Mouse (Mus musculus) splenic B cell, adult 2 months (primary cell): Measurements from ENCODE around the gene Rerg.

Experiments
- DNase-seq: peaks from one replicate; pipeline ENCODE4 v3.0.0-alpha.2; 2011; ENCODE audit warnings: low read depth, low spot score
- H3K27me3 ChIP-seq: 2 replicates; pipeline ENCODE4 v1.6.1; 2012; ENCODE audit warnings: mild to moderate bottlenecking, low read length, moderate library complexity, mixed read lengths; ENCODE audit not compliant: control insufficient read depth, poor library complexity, insufficient read depth, severe bottlenecking
- H3K36me3 ChIP-seq: 2 replicates; pipeline ENCODE4 v1.6.1; 2012; ENCODE audit warnings: mild to moderate bottlenecking, low read length, moderate library complexity, mixed read lengths; ENCODE audit not compliant: control insufficient read depth, poor library complexity, insufficient read depth, severe bottlenecking

Rerg gene

DNA sequence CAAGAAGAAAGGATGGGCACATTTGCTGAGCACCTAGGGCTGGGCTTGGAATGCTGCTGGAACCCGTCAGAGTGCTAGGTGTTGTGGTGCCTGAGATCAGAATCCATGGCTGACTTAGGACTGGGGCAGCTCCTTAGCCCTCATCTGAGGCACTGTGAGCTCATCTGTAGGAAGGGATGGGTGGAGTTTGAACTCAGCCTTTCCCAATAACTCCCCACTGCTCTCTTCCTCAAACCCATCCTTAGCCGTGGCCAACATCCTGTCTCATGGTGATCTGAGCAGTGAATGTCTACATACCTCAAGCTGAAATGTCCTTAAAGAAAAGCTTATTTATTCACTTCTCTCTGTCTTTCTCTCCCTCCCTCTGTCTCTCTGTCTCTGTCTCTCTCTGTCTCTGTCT is 19.3 kb downstream of the Rerg start:
- H3K36me3 ChIP-seq, result no peaks in the 10 kb centered on the region
- no peaks in the 10 kb centered on the region for H3K27me3 ChIP-seq
- no peak for DNase-seq

DNA sequence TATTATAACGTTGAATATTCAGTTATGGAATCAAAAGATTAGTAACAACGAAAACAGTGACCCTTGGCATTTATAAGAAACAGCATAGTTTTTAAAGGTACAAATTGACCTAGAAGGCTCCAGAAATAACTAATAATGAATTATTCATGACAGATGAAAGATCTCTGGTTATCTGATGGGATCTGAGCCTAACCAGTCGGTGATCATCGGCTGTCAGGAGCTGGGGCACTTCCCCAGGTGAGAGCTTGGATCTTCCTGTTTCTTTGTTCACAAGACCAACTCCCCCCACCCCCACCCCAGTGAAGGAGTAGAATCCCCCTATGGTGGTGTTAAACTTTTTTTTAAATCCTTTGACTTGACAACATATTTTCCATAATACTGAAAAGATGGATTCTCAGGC is 20.5 kb downstream of the Rerg start:
- no peak for DNase-seq
- Histone ChIP-seq H3K36me3 (no peaks in the 10 kb centered on the region), H3K27me3 (no peaks in the 10 kb centered on the region)

DNA sequence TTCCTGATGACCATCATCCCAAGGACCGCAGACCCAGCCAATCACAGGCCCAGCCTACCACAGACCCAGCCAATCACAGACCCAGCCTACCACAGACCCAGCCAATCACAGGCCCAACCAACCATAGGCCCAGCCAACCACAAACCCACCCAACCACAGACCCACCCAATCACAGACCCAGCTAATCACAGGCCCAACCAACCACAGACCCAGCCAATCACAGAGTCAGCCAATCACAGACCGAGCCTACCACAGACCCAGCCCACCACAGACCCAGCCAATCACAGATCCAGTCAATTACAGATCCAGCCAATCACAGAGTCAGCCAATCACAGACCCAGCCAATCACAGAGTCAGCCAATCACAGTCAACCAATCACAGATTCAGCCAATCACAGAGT is 23.4 kb downstream of the Rerg start:
- H3K27me3 ChIP-seq, result no peaks in the 10 kb centered on the region
- no peaks in the 10 kb centered on the region for H3K36me3 ChIP-seq
- DNase-seq, result no peak

- no peak for DNase-seq
- H3K27me3 ChIP-seq, result no peaks in the 10 kb centered on the region
- no peaks in the 10 kb centered on the region for H3K36me3 ChIP-seq
Observed at GRCm38 (mm10) chr6:137145611-137146010, 24.7 kb downstream of the Rerg start.

DNA sequence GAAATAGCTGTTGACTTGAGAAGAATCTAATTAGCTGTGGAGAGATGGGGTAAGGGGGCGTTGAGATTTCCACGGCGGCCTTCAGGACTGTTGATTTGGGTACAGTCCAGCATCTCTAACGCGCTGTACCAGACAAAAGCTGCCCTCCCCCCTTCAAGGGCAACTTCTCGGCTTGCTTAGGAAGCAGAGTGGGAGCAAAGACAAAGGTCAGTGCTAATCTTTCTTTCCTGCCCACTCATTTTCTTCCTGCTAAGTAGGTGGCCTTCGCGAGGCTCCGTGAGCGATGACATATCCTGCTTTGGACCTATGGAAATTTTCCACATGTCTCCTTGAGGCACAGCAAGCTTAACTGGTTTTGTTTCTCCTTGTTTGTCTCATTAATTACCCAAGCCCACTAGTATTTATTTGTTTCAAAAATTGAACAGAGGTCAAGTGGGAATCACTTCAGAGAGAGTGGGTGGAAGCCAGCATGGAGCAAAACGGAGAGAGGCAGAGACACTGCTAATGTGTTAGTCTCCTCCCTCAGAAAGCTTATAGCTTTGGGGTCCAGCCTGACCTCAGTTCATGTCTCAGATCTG is 25.2 kb downstream of the Rerg start:
- Histone ChIP-seq H3K27me3 (no peaks in the 10 kb centered on the region), H3K36me3 (no peaks in the 10 kb centered on the region)
- DNase-seq, result no peak

- no peaks in the 10 kb centered on the region for H3K36me3 ChIP-seq
- DNase-seq, result no peak
- no peaks in the 10 kb centered on the region for H3K27me3 ChIP-seq
Observed at GRCm38 (mm10) chr6:137144526-137144840, 25.8 kb downstream of the Rerg start.

DNA sequence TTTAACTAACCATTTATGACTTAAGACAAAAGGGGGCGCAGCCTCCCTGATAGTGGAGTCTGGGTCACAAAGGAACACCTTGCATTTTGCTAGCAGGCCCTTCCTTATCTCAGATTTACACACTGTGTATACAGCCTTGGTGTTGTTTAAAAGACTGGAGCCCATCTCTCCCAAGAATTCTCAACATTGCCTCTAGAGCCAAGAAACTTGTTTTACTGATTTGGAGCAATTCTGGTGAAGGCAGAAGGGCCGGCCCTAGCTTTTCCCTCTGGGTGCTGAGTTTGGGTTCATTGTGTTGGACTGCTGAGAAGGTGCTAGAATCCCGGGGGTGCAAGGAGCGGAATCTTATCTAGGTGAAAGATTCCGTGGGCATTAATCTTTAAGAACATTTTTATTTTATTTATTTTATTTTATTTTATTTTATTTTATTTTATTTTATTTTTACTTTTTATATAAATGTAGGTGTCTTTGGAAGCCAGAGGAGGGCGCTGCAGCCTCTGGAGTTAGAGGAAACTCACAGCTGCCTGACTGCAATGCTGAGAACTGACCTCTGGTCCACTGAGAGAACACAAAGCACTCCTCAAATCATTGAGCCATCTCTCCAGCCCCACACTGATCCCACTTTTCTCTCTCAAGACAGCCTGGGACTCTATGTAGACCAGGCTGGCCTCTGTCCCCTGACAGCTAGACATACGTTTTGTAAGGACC is 26.3 kb downstream of the Rerg start:
- Histone ChIP-seq H3K27me3 (no peaks in the 10 kb centered on the region), H3K36me3 (no peaks in the 10 kb centered on the region)
- DNase-seq, result no peak

DNA sequence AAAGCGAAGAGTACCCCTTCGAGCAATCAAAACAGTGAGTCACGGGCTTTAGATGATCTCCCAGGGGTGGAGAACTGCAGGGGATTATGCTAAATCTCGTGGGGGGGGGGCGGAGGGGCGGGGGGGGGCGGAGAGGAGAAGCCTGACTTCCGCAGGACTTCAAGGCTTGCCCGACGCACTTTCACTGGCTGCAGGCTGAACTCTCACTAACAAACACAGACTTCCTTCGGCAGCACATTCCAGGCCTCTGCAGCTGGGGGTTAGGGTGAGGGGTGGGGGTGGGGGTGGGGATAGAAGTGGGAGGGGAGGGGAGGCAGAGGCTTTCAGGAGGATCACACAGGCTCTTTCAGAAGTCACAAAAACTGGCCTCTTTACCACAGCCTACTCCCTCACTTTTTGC is 27.5 kb downstream of the Rerg start:
- H3K27me3 ChIP-seq, result no peaks in the 10 kb centered on the region
- no peak for DNase-seq

GRCm38 (mm10) chr6:137141247-137141820 is 29.0 kb downstream of the Rerg start:
- no peak for DNase-seq
- H3K36me3 ChIP-seq, result no peaks in the 10 kb centered on the region
- no peaks in the 10 kb centered on the region for H3K27me3 ChIP-seq

More for the DNA sequence above, 27.5 kb downstream of the Rerg start:
- no peaks in the 10 kb centered on the region for H3K36me3 ChIP-seq

- no peaks in the 10 kb centered on the region for H3K36me3 ChIP-seq
- no peak for DNase-seq
- no peaks in the 10 kb centered on the region for H3K27me3 ChIP-seq
Observed at GRCm38 (mm10) chr6:137138822-137139221, 31.5 kb downstream of the Rerg start.

DNA sequence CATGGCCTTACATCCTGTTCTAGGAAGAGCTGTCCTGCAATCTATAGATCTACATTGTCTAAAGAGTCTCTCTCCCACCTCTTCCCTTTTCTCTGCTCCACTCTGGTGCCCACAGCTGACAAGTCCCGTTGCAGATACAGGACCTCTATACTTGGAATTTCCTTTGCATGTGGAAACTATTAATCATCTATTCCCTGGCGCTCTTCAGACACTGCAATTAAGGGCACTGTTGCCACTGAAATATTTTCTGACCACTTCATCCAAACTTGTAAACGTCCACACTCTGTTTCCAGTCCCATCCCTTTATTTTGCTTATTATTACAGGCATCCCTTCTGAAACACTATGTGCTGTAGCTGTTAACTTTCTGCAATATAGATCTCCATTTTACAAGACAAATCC is 31.9 kb downstream of the Rerg start:
- no peak for DNase-seq
- Histone ChIP-seq H3K27me3 (no peaks in the 10 kb centered on the region), H3K36me3 (no peaks in the 10 kb centered on the region)

- Histone ChIP-seq H3K36me3 (no peaks in the 10 kb centered on the region), H3K27me3 (no peaks in the 10 kb centered on the region)
- DNase-seq, result no peak
Observed at GRCm38 (mm10) chr6:137136401-137136800, 33.9 kb downstream of the Rerg start.

- no peak for DNase-seq
Observed at GRCm38 (mm10) chr6:137135506-137136391, 34.5 kb downstream of the Rerg start.

GRCm38 (mm10) chr6:137131794-137132193 is 38.5 kb downstream of the Rerg start:
- Histone ChIP-seq H3K36me3 (no peaks in the 10 kb centered on the region), H3K27me3 (no peaks in the 10 kb centered on the region)
- no peak for DNase-seq

More at GRCm38 (mm10) chr6:137135506-137136391, 34.5 kb downstream of the Rerg start:
- Histone ChIP-seq H3K36me3 (no peaks in the 10 kb centered on the region), H3K27me3 (no peaks in the 10 kb centered on the region)

- H3K36me3 ChIP-seq, result no peaks in the 10 kb centered on the region
- H3K27me3 ChIP-seq, result no peaks in the 10 kb centered on the region
- DNase-seq, result no peak
Observed at GRCm38 (mm10) chr6:137131349-137131748, 38.9 kb downstream of the Rerg start.
